Mouse (Mus musculus) mouse trophoblast stem cell (cell line): ENCODE results near the gene Tmem8.
"Not testable (repeated sequence)": the region's sequence is repeated elsewhere in the genome, so short reads cannot be mapped to it uniquely, and the experiment has no call there.

Experiments used
- in situ Hi-C, 2 experiments: fragments of 300-500 bp; cut with MseI, MboI; formaldehyde crosslinking; loops; 2 replicates in 1 of 2; 3 replicates in 1 of 2; pipeline ENCODE4 v1.15.1; 2025

Tmem8 gene

DNA sequence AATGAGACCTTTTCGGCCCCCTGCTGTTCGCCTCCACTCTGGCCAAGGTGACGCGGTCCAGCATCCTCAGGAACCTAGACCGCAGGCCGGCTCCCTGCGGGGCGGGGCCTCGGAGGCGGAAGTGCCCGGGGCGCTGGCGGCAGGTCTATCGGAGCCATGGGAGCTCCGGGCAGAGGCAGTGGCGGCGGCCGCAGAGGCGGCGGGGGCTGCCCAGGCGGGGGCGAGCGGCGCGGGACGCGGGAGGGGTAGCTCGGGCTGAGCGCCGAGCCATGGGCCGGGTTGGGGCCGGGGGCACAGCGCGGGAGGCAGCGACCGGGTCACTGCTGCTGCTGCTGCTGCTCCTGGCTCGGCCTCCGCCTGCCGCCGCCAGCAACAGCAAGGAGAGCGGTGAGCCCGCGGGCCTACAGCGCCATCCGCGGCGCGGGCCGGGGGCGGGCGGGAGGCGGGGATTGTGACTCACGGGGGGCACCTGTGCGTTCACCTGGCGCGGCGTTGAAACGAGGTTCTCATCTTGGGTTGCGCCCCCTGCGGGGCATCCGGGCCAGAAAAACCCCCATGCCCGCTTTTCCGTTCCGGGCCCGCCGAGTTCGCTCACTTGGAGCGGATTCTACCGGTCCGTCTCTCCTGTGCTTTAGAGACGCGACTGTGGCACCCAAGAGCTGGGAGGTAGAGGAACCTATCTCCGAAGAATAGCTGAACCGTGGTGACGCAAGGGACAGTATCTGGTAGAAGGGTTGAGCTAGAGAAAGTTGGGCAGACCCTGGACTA lies at the start of gene Tmem8:
Gene Tmem8, plus strand, starts transcription at position 119 of the 768 bp plus-strand sequence.
- in situ Hi-C loops: no loop called here

GRCm38 (mm10) chr17:26064916-26065315 lies 48.2 kb upstream of the Tmem8 start:
- in situ Hi-C loops: no loop called here

GRCm38 (mm10) chr17:26066488-26067020 lies 46.5 kb upstream of the Tmem8 start:
- in situ Hi-C loops: no loop called here

DNA sequence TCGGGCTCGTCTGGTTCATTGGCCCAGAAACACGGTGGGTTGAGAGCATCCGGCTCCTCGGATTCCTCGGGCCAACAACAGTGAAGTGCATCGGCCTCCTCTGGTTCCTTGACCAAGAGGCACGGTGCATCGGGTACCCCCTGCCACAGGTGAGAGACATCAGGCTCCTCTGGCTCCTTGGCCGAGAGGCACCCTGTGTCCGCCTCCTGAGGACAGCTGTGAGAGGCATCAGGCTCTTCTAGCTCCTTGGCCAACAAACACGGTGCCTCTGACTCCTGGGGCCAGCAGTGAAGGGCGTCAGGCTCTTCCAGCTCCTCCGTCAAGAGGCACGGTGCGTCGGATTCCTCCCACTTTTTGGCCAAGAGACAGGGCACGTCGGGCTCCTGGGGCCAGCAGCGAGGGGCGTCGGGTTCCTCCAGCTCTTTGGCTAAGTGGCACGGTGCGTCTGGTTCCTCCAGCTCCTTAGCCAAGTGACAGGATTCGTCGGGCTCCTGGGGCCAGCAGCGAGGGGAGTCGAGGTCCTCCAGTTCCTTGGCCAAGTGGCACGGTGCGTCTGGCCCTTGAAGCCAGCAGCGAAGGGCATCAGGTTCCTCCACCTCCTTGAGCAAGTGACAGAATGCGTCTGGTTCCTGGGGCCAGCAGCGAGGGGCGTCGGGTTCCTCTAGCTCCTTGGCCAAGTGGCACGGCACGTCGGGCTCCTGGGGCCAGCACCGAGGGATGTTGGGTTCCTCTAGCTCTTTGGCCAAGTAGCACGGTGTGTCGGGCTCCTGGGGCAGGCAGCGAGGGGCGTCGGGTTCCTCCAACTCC lies 44.9 kb upstream of the Tmem8 start:
- in situ Hi-C loops: no loop called here

- in situ Hi-C loops: no loop called here
These were observed 44.0 kb upstream of the Tmem8 start, which contains the start of gene Rab11fip3 for GRCm38 (mm10) chr17:26068831-26069739. Gene Rab11fip3 (minus strand): TSS chr17:26069555.

DNA sequence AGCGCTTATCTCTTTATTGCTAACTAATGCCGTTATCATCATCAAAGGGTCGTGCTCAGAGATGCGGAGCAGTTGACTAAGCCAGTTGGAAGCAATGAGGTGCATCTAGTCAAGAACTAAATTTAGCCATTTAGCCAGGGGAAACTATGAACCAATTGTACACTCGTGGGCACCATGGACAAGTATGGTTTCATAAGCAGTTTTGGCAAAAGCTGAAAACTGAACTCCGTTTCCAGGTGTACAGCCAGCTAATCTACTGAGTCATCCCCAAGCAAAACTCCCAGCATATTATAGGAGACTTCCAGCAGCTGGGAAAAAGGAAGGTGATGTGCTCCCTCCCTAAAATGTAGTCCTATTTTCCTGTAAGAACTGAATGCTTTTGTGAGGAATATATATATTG lies 43.0 kb upstream of the Tmem8 start:
- in situ Hi-C loops: no loop called here

GRCm38 (mm10) chr17:26075246-26075645 lies 37.9 kb upstream of the Tmem8 start:
- in situ Hi-C loops: no loop called here

GRCm38 (mm10) chr17:26078851-26079250 lies 34.2 kb upstream of the Tmem8 start:
- in situ Hi-C loops: no loop called here

DNA sequence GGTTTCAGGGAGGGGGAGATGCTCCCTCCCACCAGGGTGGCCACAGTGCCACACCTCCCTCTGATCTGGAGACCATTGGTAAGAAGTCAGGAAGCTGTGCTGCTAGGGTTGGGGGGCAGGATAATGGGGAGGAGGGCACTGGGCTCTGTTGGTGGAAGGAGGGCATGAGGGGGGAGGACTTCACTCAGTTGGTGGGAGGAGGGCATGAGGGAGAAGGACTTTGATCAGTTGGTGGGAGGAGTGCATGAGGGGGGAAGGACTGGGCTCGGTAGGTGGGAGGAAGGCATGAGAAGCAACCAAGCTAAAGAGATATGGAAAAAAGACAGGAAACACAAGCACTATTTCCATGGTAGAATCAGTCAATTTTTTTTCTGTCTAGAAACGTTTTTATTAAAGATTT lies 32.2 kb upstream of the Tmem8 start:
- in situ Hi-C loops: no loop called here

DNA sequence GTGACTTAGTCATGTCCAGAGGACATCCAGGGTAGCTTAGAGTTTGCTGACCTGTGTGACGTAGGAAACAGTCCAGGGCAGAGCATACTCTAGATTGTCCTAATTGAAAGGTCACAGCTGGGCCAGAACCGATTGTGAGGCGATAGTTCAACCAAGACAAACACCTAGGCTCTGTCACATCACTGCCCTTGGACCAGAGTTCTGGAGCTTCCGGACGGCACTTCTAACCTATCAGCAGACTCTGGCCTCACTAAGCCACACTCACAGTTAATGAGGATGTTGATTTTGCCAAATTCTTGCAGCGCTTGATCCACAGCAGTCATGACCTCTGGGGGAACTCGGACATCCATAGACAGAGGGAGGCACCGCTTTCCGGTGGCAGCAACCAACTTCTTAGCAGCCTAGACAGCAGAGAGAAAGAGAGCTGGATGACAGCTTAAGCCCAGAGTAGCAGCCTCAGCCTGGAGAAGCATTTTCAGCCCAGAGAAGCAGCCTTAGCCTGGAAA lies 26.0 kb upstream of the Tmem8 start:
- in situ Hi-C loops: no loop called here

DNA sequence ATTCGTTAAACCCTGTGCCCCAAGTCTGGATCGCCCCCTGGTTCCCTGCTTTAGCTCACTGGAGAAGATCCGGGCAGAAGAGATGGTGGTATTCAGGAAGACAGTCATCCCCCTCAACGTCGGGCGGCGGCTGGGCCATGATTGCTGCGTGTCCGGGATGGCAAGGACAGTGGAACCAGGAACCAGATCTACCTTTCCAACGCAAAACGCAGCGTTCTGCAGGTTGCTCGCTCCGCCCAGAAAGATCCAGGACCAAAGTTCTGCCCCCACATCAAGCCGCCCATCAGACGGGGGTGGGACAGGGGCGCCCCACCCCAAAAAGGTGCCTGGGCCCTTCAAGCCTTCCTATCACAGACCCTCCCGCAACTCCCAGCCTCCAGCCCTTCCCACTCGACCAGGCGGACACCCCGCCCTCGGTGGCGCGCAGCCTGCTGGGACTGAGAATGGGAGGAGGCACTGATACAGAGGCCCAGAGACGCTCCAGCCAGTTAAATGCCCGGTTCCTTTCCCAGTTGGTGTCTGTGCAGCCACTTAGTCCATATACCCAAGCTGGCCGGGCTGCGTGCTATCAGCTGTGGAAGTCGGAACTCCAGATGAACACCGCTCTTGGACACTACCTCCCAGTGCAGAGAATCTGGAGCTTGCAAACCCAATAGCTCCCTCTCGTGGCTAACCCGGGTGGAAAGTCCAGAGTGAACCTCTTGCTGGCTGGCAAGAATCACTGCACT lies 23.0 kb upstream of the Tmem8 start, which contains the start of gene Decr2:
Gene Decr2, minus strand, starts transcription at position 433 of the 728 bp plus-strand sequence.
- in situ Hi-C loops: no loop called here

DNA sequence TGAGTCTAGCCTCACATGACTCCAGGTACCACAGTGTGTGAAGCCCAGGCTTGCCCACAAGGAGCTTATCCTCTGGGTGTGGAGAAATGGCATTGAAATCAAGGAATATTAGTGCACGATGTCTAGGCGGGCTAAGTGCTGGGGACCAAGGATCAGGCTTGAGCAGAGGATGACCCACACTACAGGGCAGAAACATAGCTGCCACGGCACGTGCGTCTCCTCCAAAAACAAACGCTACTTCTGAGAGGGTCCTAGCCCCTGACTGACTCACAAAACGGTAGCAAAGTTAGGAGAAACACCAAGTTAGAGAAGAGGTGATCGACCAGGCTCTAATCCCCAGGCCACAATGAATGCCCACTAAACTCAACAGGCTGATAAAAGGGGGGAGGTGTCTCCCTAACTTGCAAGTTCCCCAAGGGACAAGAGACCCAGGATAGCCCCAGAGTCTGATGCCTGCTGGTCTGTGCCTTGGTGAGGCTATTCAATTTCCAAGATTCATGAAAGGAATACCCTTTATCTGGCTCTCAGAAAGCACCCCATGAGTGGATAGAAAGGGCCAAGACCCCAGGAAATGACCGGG lies 18.5 kb upstream of the Tmem8 start:
- in situ Hi-C loops: no loop called here

DNA sequence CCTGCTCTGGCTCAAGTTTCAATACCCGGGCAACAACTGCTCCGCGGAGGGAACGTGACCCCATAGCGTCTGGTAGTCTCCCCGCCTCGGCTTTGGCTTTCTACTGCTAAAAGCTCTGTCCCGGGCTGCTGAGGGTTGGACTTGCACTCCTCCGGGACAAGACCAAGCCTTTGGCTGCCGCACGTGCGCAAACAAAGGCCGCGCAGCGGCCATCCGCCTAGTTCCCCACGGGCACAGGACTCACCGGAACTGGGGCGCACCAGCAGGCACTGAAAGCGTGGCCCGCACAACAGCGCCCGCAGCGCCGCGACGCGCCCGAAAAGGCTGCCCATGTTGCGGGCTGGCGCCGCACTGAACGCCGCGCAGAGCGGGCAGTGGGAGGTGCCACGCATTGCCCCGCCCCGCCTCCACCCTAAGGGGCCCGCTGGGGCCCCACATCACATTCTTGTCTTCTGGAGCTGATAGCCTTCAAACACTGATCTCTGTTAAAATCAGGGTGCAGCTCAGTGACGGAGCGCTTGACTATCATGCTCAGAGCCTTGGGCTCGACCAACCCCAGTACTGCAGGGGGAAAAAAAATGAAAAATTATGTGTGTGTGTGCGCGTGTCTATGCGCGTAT lies 17.9 kb upstream of the Tmem8 start, which contains the start of gene Nme4:
Gene Nme4, minus strand, starts transcription at position 482 of the 620 bp plus-strand sequence.
- in situ Hi-C loops: no loop called here

DNA sequence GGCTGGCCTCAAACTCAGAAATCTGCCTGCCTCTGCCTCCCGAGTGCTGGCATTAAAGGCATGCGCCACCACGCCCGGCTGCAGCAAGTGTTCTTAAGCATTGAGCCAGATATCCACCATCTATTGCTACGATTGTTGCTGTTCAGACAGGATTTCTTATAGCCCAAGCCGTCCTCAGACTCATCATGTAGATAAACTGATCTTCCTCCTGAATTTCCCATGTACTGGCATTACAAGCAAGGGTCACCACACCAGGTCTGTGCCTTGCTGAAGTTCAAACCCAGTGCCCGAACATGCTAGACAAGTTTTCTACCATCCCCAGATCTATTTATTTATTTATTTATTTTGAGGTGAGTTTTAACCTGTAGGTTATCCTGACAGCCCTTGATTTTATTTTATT lies 14.6 kb upstream of the Tmem8 start:
- in situ Hi-C loops: no loop called here

DNA sequence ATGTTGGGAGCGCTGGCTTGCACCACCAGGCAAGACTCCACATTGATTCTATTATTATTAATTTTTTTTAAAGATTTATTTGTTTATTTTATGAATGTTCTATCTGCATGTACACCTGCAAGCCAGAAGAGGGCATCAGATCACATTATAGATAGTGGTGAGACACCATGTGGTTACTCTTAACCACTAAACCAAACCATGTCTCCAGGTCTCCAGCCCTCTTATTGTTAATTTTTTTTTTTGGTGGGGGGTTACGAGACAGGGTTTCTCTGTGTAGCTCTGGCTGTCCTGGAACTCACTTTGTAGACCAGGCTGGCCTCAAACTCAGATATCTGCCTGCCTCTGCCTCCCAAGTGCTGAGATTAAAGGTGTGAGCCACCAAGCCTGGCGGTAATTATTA lies 13.8 kb upstream of the Tmem8 start:
- in situ Hi-C loops: not testable (repeated sequence)

DNA sequence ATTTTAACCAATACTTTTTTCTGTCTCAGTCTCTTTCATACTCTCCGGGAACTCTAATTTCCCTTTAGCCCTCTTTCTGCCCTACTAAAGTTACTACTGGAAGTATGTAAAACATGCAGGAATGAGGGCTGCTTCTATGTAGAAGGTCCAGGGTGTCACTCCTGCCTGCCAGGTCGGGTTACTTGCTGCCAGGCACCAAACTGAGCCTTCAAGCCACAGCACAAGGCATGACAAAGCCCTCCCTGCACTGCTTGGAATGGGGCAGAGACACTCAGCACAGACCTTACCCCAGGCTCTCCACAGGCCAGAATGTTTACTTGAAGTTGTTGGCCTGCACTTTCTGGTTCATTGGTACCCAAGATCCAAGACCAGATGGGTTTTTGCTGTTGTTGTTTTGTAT lies 12.9 kb upstream of the Tmem8 start:
- in situ Hi-C loops: no loop called here

DNA sequence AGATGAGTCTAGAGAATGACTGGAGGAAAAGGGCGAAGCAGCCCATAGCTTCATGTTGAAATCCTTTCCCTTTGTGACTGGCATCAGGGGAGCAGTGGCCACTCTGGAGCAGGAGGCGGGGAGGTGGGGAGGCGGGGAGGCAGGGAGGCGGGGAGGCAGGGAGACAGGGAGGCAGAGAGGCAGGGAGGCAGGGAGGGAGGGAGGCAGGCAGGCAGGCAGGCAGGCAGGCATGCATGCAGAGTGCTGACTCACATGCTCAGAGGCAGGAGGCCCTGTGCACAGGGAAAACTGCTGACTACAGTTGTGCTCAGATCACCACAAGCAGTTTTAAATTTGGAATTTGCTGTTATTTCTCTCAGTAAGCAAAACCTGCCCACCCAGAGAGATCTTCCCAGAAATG lies 11.6 kb upstream of the Tmem8 start:
- in situ Hi-C loops: no loop called here

- in situ Hi-C loops: no loop called here
These were observed 7.5 kb upstream of the Tmem8 start for GRCm38 (mm10) chr17:26105619-26106018.

- in situ Hi-C loops: no loop called here
These were observed 2.9 kb upstream of the Tmem8 start for GRCm38 (mm10) chr17:26110156-26110555.

- in situ Hi-C loops: no loop called here
These were observed 2.1 kb upstream of the Tmem8 start for GRCm38 (mm10) chr17:26111024-26111423.
